ENCODE assay signal across 31 mouse cellular contexts in the genomic region with DNA sequence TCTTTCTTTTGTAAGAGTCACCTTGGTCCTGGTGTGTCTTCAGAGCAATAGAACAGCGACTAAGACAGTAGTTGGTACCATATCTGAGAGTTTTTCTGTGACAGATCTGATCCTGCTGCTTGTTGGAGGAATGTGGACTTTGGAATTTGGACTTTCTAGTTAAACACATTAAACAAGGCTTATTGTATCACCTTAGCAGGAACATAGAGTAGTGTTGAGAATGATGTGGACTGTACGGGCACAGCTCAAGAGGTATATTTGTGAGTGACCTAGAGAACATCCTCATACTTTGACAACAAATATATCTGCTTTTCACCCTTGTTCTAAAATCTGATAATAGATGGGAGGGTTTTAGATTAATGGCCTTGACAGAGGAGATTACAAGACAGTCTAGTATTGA.
"Had no signal": no experiment of that assay in that cellular context is flagged by ENCODE, and none has a peak within 500 bp of the region (broad histone marks: within the 10 kb centered on the region; RNA-seq: fewer than 3 reads in every experiment).

No protein-coding gene starts in this region.

- ATAC-seq: liver, embryonic 12.5 days; lung, postnatal 0 days; midbrain, embryonic 13.5 days; midbrain, embryonic 15.5 days; midbrain, embryonic 16.5 days had no signal

- H3K27ac ChIP-seq: left cerebral cortex, adult 2 months; limb, embryonic 10.5 days; limb, embryonic 12.5 days; limb, embryonic 13.5 days; limb, embryonic 15.5 days; liver, embryonic 12.5 days; liver, embryonic 13.5 days; liver, embryonic 14.5 days; liver, embryonic 15.5 days; lung, embryonic 15.5 days; macrophage; midbrain, embryonic 10.5 days; midbrain, embryonic 12.5 days; midbrain, embryonic 13.5 days; midbrain, embryonic 15.5 days had no signal

- H3K27me3 ChIP-seq: limb, embryonic 12.5 days; limb, embryonic 13.5 days; limb, embryonic 15.5 days; liver, embryonic 12.5 days; liver, embryonic 13.5 days; liver, embryonic 15.5 days; lung, embryonic 15.5 days; megakaryocyte, embryonic 14.5 days; midbrain, embryonic 12.5 days; midbrain, embryonic 13.5 days; midbrain, embryonic 15.5 days had no signal

- H3K4me1 ChIP-seq: limb, embryonic 10.5 days; limb, embryonic 12.5 days; limb, embryonic 13.5 days; limb, embryonic 15.5 days; liver, embryonic 12.5 days; liver, embryonic 13.5 days; liver, embryonic 15.5 days; lung, embryonic 15.5 days; megakaryocyte, embryonic 14.5 days; midbrain, embryonic 10.5 days; midbrain, embryonic 12.5 days; midbrain, embryonic 13.5 days; midbrain, embryonic 15.5 days had no signal

- H3K36me3 ChIP-seq: limb, embryonic 10.5 days; limb, embryonic 12.5 days; limb, embryonic 13.5 days; limb, embryonic 15.5 days; liver, embryonic 12.5 days; liver, embryonic 13.5 days; liver, embryonic 15.5 days; lung, embryonic 15.5 days; midbrain, embryonic 10.5 days; midbrain, embryonic 12.5 days; midbrain, embryonic 13.5 days; midbrain, embryonic 15.5 days had no signal

- H3K4me3 ChIP-seq: left cerebral cortex, adult 2 months; limb, embryonic 10.5 days; limb, embryonic 12.5 days; limb, embryonic 13.5 days; limb, embryonic 15.5 days; liver, embryonic 12.5 days; liver, embryonic 13.5 days; liver, embryonic 15.5 days; lung, embryonic 15.5 days; megakaryocyte, embryonic 14.5 days; midbrain, embryonic 10.5 days; midbrain, embryonic 12.5 days; midbrain, embryonic 13.5 days; midbrain, embryonic 15.5 days; myocyte had no signal

- H3K9me3 ChIP-seq: limb, embryonic 10.5 days; limb, embryonic 12.5 days; limb, embryonic 13.5 days; limb, embryonic 15.5 days; liver, embryonic 12.5 days; liver, embryonic 13.5 days; lung, embryonic 15.5 days; megakaryocyte, embryonic 14.5 days; midbrain, embryonic 13.5 days; midbrain, embryonic 15.5 days had no signal

- H3K9ac ChIP-seq: limb, embryonic 12.5 days; limb, embryonic 13.5 days; limb, embryonic 15.5 days; liver, embryonic 12.5 days; liver, embryonic 13.5 days; liver, embryonic 14.5 days; liver, embryonic 15.5 days; lung, embryonic 14.5 days; lung, embryonic 15.5 days; midbrain, embryonic 12.5 days; midbrain, embryonic 13.5 days; midbrain, embryonic 15.5 days had no signal

- H3K4me2 ChIP-seq: limb, embryonic 12.5 days; limb, embryonic 13.5 days; limb, embryonic 15.5 days; liver, embryonic 11.5 days; liver, embryonic 12.5 days; liver, embryonic 13.5 days; liver, embryonic 15.5 days; lung, embryonic 14.5 days; lung, embryonic 15.5 days; midbrain, embryonic 11.5 days; midbrain, embryonic 12.5 days; midbrain, embryonic 13.5 days; midbrain, embryonic 15.5 days had no signal

- DNase-seq: left cerebral cortex, postnatal 4 days; liver; liver, embryonic 13.5 days; lung, adult 18-20 months; lung, adult 2 months; lung, embryonic 14.5 days; lung, postnatal 10 days; lung, postnatal 14 days; lung, postnatal 36 days; lung, postnatal 4 days; midbrain, embryonic 14.5 days had no signal
